Mouse (Mus musculus): ENCODE data around the gene Gripap1. TPM values are rescaled to one million over a fixed set of nuclear protein-coding genes. Genes with fewer than 3 reads are reported as not detected.
"Not testable (repeated sequence)": the region's sequence is repeated elsewhere in the genome, so short reads cannot be mapped to it uniquely, and the experiment has no call there.

The Gripap1 gene
- polyA plus RNA-seq, 1 experiment: 118 TPM

GRCm38 (mm10) chrX:7778450-7779244 is 10.9 kb upstream of the Gripap1 start:
- no peak for DNase-seq (ENCODE audit: extremely low spot score in 1 of 2, low spot score in 1 of 2)

GRCm38 (mm10) chrX:7779294-7779693 is 10.3 kb upstream of the Gripap1 start:
- DNase-seq (ENCODE audit: extremely low spot score in 1 of 2, low spot score in 1 of 2): no peak

GRCm38 (mm10) chrX:7782603-7783092 is 6.9 kb upstream of the Gripap1 start:
- no peak for DNase-seq (ENCODE audit: extremely low spot score in 1 of 2, low spot score in 1 of 2)

DNA sequence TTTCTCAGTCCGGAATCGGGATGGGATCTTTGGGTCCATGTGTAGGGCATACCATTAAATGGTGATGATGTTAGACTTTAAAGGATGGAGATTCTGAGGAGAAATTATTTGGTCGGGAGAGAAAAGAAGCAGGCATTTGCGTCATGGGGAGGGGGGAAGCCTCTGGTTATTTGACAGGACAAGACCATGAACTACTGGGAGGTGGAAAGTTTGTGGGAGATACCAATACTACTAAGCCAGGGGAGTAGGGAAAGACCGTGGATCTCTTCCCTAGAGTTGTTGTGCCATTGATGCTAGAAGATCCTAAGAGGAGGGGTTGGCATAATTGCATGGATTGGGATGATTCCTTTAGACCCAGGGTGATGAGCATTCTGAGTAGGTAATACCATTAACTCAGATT is 744 bp downstream of the Gripap1 start:
- DNase-seq (ENCODE audit: extremely low spot score in 1 of 2, low spot score in 1 of 2): peak in 1 of 2 experiments; percentile 11

- DNase-seq (ENCODE audit: extremely low spot score in 1 of 2, low spot score in 1 of 2): peak in 1 of 2 experiments; percentile 23
Observed at GRCm38 (mm10) chrX:7793361-7793760, 3.8 kb downstream of the Gripap1 start.

- DNase-seq (ENCODE audit: extremely low spot score in 1 of 2, low spot score in 1 of 2): no peak
Observed at GRCm38 (mm10) chrX:7795016-7795415, 5.5 kb downstream of the Gripap1 start.

- no peak for DNase-seq (ENCODE audit: extremely low spot score in 1 of 2, low spot score in 1 of 2)
Observed at GRCm38 (mm10) chrX:7797327-7797726, 7.8 kb downstream of the Gripap1 start.

GRCm38 (mm10) chrX:7802157-7802556 is 12.6 kb downstream of the Gripap1 start:
- DNase-seq (ENCODE audit: extremely low spot score in 1 of 2, low spot score in 1 of 2): not testable (repeated sequence)

- peak in 1 of 2 experiments; percentile 13 for DNase-seq (ENCODE audit: extremely low spot score in 1 of 2, low spot score in 1 of 2)
Observed at GRCm38 (mm10) chrX:7815016-7815415, 25.5 kb downstream of the Gripap1 start.

DNA sequence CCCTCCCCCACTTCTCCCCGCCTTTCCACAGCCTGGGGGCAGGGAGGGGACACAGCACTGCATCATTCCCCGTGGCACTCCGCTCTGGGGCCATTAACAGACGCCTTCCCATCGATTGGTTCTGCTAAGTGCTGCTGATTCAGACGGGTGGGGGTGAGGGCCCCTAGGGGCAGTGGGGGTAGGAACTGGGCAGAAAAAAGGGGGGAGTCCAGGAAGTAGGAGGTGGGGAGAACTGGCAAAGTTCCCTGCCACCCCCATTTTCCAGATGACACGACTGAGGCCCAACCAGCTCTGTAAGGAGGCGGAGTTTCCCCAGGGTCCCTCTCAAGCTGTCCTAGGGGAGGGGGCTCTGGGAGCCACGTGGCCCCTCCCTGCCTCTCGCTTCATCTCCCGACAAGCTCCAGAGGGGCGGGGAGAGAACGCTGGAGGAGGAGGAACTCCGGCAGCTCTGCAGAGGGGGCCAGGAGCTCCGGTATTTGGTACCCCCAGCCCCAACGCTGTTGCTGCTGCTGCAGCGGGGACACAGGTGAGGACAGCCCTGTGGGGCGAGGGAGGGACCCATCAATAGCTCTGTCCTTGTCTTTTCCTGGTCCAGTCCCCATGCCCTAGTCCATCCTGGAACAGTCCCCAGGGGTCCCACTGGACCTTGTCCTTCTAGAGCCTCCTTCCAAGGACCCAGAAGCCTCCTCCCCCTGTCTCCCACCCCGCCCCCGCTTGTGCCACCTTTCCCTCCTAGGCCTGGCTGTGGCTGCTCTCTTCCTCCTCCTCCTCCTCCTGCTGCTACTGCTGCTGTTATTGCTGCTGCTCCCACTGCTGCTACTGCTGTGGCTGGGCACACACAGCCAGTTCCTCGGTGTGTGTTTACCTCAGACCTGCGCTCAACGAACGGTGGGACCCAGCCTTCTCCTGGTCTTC is 32.6 kb downstream of the Gripap1 start, which contains the start of gene Kcnd1:
Kcnd1 (plus strand) TSS at position 425 of the 915 bp plus-strand sequence.
- peak in 1 of 2 experiments; percentile 53 for DNase-seq (ENCODE audit: extremely low spot score in 1 of 2, low spot score in 1 of 2)

DNA sequence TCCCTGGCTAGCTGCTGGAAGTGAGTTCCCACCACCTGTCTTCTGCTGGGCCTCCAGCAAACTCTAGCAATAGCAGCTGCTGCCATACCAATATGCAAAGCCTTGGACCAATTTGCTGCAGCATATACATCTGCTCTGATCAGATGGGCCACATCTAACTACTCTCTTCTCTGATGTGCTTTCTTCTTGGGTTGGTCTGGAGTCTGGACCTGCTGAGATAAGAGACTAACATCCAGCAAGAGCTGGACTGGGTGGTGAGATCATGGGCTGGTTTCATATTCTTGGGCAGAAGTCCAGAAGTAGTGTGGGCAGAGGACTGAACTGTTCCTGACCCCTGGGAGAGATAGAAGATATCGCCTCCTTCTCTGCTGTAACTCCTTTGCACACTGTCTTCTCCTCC is 47.6 kb downstream of the Gripap1 start:
- no peak for DNase-seq (ENCODE audit: extremely low spot score in 1 of 2, low spot score in 1 of 2)

- DNase-seq (ENCODE audit: extremely low spot score in 1 of 2, low spot score in 1 of 2): no peak
Observed at GRCm38 (mm10) chrX:7840842-7841162, 51.2 kb downstream of the Gripap1 start.

DNA sequence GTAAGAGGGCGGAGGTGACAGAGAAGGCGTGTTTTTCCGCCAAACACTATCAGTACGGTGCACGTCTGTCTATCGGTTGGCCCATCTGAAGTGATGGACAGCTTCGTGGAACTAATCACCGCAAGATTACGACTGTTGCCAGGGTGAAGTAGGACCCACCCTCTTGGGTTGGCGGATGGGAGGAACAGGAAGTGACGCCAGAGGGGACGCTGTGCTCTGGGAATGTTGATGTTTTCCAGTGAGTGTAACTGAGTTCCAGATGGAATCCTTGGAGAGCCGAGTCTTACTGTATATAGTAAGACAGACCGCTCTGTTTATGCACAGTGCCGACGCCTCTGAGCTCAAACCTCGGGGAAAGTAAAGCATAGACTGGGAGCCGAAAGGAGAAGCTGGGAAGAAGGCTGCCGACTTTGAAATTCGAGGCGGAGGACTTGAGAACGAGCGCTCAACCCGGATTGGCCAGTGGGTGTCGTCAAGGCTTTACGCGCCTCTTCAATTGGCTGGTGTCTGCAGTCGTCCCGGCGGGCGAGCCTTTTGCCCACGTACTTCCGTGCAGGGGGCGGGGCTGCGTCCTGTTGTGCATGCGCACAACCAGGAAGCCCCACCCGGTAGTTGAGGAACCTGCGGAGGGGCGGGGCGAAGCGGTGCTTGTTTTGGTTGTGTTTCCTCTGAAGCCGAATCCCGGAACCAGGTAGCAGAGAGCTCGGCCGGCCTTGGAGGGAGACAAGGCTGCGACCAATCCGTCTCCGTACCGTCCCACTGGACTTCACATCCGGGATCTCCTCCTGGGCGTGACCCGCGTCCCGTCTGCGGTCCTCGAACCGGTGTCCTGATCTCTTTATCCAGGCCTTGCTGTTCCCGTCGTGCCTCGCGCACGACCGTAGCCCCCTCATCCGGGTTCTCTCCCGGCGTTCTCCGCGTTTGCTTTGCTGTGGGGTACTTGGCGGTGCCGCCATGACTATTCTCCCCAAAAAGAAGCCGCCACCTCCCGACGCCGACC is 51.9 kb downstream of the Gripap1 start, which contains the start of gene Otud5:
Otud5 (plus strand) TSS at position 202 of the 1,000 bp plus-strand sequence.
- DNase-seq (ENCODE audit: extremely low spot score in 1 of 2, low spot score in 1 of 2): peak; percentile 92 to 93

- no peak for DNase-seq (ENCODE audit: extremely low spot score in 1 of 2, low spot score in 1 of 2)
Observed at GRCm38 (mm10) chrX:7842318-7842717, 52.8 kb downstream of the Gripap1 start.

DNA sequence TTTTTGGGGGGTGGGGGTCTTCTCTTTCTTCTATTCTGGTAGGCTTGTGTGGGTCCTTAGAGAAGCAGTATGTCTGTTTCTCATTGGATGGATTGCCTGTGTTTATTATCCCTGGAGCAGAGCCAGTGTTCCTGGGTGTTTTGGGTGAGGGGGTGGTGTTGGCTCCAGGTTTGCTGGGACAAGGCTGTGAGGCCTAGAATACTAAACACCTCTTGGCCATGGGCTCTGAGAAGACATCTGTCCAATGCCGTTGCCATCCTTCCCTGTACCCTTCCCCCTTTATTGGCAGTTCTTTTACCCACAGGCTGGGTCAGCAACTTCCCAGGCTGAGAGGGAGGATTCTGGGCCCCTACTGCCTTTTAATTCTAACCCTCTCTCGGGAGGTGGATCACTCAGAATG is 58.3 kb downstream of the Gripap1 start:
- peak in 1 of 2 experiments; percentile 28 for DNase-seq (ENCODE audit: extremely low spot score in 1 of 2, low spot score in 1 of 2)

DNA sequence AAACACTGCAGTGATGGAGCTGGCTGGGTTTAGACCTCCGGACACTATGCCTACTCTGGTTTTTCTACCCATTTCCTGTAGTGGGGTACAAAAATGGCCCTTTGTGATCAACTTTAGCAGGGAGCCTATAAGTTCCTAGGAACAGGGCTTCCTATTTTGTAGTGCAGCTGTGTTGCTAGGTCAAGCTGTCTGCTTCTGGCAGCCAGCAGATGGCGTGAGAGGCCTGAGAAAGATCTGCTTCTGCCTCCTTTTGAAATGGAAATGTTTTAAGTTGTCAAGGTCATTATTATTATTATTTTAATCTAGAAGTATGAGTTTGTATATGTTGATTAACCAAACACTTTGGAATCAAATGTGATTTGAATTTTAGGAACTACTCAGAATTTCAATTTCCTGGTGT is 65.0 kb downstream of the Gripap1 start:
- DNase-seq (ENCODE audit: extremely low spot score in 1 of 2, low spot score in 1 of 2): peak in 1 of 2 experiments; percentile 52

DNA sequence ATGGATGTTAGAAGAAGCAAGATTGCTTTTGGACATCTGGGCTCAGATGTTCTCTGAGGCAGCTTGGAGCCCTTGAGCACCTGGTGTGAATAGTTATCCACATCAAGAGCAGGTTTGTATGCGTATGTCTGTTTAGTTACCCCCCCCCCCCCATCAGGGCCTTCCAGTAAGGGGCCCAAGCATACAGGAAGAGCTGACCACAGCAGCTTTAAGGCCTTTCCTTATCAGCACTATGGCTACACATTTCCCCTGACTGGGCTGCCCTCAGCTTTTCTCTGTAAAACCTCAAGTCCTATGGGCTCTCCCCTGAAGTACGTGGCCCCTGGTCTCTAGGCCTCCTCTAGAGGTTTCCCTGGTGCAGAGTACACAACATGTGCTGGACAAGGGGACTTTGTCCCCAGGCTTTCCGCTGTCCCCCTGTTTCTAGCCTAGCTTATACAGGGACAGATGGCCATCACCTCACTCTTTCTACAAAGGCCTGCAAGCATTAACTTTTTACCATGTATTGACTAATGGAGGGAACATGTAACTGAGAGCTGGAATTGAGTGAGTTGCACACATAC is 69.7 kb downstream of the Gripap1 start:
- DNase-seq (ENCODE audit: extremely low spot score in 1 of 2, low spot score in 1 of 2): no peak

- DNase-seq (ENCODE audit: extremely low spot score in 1 of 2, low spot score in 1 of 2): no peak
Observed at GRCm38 (mm10) chrX:7863181-7863580, 73.6 kb downstream of the Gripap1 start.

DNA sequence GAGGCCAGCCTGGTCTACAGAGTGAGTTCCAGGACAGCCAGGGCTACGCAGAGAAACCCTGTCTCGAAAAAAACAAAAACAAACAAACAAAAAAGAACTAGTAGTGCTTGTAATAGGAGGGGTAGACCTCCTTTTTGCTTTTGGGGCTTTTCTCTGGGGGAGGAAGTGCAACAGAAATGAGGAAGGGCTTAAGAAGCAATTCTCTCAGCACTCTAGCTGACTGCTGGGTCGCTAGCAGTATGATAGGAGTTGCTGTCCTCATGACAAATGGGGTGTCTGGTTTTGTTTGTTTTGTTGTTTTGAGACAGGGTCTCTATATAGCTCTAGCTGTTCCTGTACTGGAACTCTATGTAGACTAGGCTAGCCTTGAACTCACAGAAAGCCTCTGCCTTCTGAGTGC is 75.0 kb downstream of the Gripap1 start:
- DNase-seq (ENCODE audit: extremely low spot score in 1 of 2, low spot score in 1 of 2): no peak

DNA sequence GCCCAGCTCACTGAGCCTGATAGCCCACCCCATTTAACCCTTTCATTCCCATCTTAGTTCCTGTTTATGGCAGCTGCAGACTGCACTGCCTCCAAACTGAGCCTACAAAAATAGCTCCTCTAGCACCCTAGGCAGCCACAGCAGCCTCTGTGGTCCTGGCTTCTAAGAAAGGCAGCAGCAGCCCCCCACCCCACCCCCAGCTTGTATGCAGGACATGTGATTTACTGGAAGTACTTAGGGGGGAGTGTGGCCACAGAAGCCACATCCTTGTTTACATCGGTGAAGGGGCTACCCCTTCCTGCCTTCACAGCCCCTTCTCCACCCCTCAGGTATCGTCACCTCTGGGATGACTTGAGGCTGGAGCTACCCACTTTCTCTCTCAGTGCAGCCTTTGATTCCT is 75.8 kb downstream of the Gripap1 start:
- no peak for DNase-seq (ENCODE audit: extremely low spot score in 1 of 2, low spot score in 1 of 2)

All from frontal cortex, adult 2 months (tissue).